8 mouse cellular contexts compared by ENCODE assay signal in genomic region chr6:126163181-126163621, GRCm38 (mm10). TPM values are rescaled to one million over a fixed set of nuclear protein-coding genes. Genes with fewer than 3 reads are reported as not detected.
A peak's percentile ranks its signal among the peaks of the same experiment; 100 is the strongest.
DNase-seq lines count a peak whose midpoint lies in the region; ATAC-seq and TF ChIP-seq lines count a peak whose summit lies in the region.

No protein-coding gene starts in this region.

- peak overlapping the region; percentile 53 for H3K4me3 ChIP-seq in liver, adult 2 months (ENCODE audit: insufficient read depth, low read depth, low read length)
- peak overlapping the region; percentile 28 for H3K4me3 ChIP-seq in neural tube, embryonic 14.5 days (ENCODE audit: low read depth, low read length)

- peak; percentile 37 for DNase-seq in adrenal gland, postnatal 14 days
- no peak for DNase-seq in adrenal gland, adult 18-20 months (ENCODE audit: low spot score in 2 of 2)
- DNase-seq in embryo, embryonic 10.5 days (ENCODE audit: low spot score), result peak; percentile 88
- DNase-seq in heart, adult 8-10 months (ENCODE audit: low spot score), result peak; percentile 65
- DNase-seq in kidney, adult 11 months, result peak; percentile 40
- DNase-seq in liver, adult 2 months (ENCODE audit: extremely low read depth, low read depth, low spot score), result peak; percentile 65
- DNase-seq in B cell, adult 2 months, result no peak

- H3K4me2 ChIP-seq in neural tube, embryonic 14.5 days (ENCODE audit: low read depth, low read length), result peak overlapping the region; percentile 57

- WGBS in liver, adult 2 months, result under 1% methylated on average over 25 of the region's 25 CpGs
- WGBS in neural tube, embryonic 14.5 days, result 0% methylated on average over 25 of the region's 25 CpGs

- no peak for TF ChIP-seq CTCF in liver, adult 2 months (IDR thresholded peaks at IDR 0.05; ENCODE audit: low read depth, low read length)

- H3K9me3 ChIP-seq in neural tube, embryonic 14.5 days (ENCODE audit: control insufficient read depth, low read length), result peaks cover 4% of the 10 kb centered on the region; the same call in 1 of the 2 replicates

- peaks cover 27% of the 10 kb centered on the region for H3K4me1 ChIP-seq in liver, adult 2 months (ENCODE audit: control insufficient read depth, insufficient read depth, low read length)
- peaks cover 24% of the 10 kb centered on the region for H3K4me1 ChIP-seq in neural tube, embryonic 14.5 days (ENCODE audit: control insufficient read depth, insufficient read depth, low read length)

- no peaks in the 10 kb centered on the region for H3K79me2 ChIP-seq in liver, adult 2 months (ENCODE audit: control insufficient read depth, insufficient read depth, low read length)

- peak overlapping the region; percentile 58 for H3K9ac ChIP-seq in liver, adult 2 months (ENCODE audit: low read depth, low read length)
- 0 out of 2 replicates have a peak overlapping the region, but pooled peaks have one; percentile 21 for H3K9ac ChIP-seq in neural tube, embryonic 14.5 days (replicated peaks; ENCODE audit: low read depth, low read length)

- H3K27ac ChIP-seq in liver, adult 2 months (replicated peaks; ENCODE audit: insufficient read depth, low read depth, low read length), result peak overlapping the region; percentile 16; the same call in 1 of the 2 replicates
- H3K27ac ChIP-seq in neural tube, embryonic 14.5 days (ENCODE audit: low read depth, low read length), result no peak overlapping the region

- 0 out of 2 replicates have a peak, but pooled peaks cover 6% of the 10 kb centered on the region for H3K27me3 ChIP-seq in liver, adult 2 months (ENCODE audit: control insufficient read depth, insufficient read depth, low read length)
- H3K27me3 ChIP-seq in neural tube, embryonic 14.5 days (ENCODE audit: control insufficient read depth, insufficient read depth, low read length), result peaks cover 45% of the 10 kb centered on the region

- TF ChIP-seq POLR2A in liver, adult 2 months (IDR thresholded peaks at IDR 0.05; ENCODE audit: extremely low read depth, insufficient read depth, low read length), result 0 out of 2 replicates have a peak, but pooled peaks have one; percentile 37

- peak; percentile 53; the same call in 1 of the 2 replicates for ATAC-seq in neural tube, embryonic 14.5 days (ENCODE audit: low read depth)

- H3K36me3 ChIP-seq in liver, adult 2 months (ENCODE audit: control insufficient read depth, insufficient read depth, low read length), result no peaks in the 10 kb centered on the region
- H3K36me3 ChIP-seq in neural tube, embryonic 14.5 days (ENCODE audit: control insufficient read depth, insufficient read depth, low read length), result no peaks in the 10 kb centered on the region

RNA-seq across cellular contexts. Expression of gene Ntf3, which starts 3.5 kb away (rescaled TPM):
- total RNA-seq in adrenal gland, postnatal 14 days (2021), result 2.1 and 3.7 TPM in 2 replicates
- total RNA-seq in adrenal gland, adult 18-20 months (2021), result 1 to 10 TPM; 1.5 to 1.7 TPM
- 1 to 10 TPM; 2.2 to 5.3 (median 3.9) TPM for total RNA-seq in heart, adult 8-10 months (2022)
- total RNA-seq in liver, adult 2 months (2014; rRNA removed), result 1.1 and 1.3 TPM in 2 replicates
- polyA plus RNA-seq in liver, adult 2 months (2012; rRNA removed), result 0.33 and 0.57 TPM in 2 replicates
- 6.4 and 7.5 TPM in 2 replicates for polyA plus RNA-seq in neural tube, embryonic 14.5 days (2014; fragmentation: Nextera tagmentation; extraction: Ambion mirVana)

Comparison
In these comparisons a context has a peak if more than half of its experiments do, and no peak if none do; other contexts are left out.
1. DNase-seq: peak in adrenal gland, postnatal 14 days (single experiment), embryo, embryonic 10.5 days (single experiment), heart, adult 8-10 months (single experiment), kidney, adult 11 months (single experiment) and liver, adult 2 months (single experiment); none in adrenal gland, adult 18-20 months (0 of 2) and B cell, adult 2 months (0 of 2).